Mouse (Mus musculus): ENCODE data around the gene Tmem204. TPM values are rescaled to one million over a fixed set of nuclear protein-coding genes. Genes with fewer than 3 reads are reported as not detected.

The Tmem204 gene
- polyA plus RNA-seq, 1 experiment from 2014 or later, result 10.8 TPM

DNA sequence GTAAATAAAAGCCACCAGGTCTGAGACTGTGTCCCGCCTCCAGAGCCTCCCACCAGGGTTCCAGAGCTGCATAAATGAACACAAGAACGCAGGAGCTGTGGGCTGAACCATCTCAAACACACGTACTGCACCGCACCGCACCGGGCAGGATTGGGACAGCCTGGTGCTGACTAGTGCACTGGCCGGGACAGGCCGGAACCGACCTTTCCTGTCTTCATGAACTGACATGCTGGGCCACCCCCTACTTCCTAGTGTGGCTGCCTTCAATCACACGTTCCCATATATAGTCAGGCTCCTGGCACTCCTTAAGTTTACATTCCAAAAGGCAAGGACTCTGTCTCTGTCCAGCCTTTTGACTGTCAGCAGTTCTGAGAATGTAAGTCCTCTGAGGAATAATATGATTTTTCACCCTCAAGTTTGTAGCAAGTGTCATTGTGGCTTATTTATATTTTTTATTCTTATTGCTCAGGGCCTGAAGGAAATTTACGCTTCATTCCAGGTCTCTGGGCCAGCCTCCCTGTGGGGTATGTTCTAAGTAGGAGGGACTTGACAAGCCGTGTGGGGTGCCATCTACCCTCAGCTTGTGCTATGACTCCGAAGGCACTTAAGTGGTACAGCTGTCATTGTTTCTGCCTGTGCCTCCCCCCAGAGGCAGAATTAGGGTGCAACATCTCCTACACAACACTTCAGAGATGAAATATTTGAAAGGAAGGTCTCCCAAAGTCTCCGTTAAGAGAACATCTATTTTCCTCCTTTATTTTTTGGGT, 1.1 kb downstream of the Tmem204 start:
- Histone ChIP-seq H3K27ac (peak overlapping the region; percentile 44; the same call in 1 of the 2 replicates), H3K36me3 (peaks cover 18% of the 10 kb centered on the region), H3K9ac (0 out of 2 replicates have a peak overlapping the region, but pooled peaks have one; percentile 35), H3K27me3 (no peaks in the 10 kb centered on the region), H3K4me3 (no peak overlapping the region), H3K9me3 (no peaks in the 10 kb centered on the region), H3K4me2 (no peak overlapping the region), H3K4me1 (replicated peaks) (peaks cover 19% of the 10 kb centered on the region)
- ATAC-seq (ENCODE audit: low FRiP score), result no peak
- 82% methylated on average over 14 of the region's 14 CpGs for WGBS

DNA sequence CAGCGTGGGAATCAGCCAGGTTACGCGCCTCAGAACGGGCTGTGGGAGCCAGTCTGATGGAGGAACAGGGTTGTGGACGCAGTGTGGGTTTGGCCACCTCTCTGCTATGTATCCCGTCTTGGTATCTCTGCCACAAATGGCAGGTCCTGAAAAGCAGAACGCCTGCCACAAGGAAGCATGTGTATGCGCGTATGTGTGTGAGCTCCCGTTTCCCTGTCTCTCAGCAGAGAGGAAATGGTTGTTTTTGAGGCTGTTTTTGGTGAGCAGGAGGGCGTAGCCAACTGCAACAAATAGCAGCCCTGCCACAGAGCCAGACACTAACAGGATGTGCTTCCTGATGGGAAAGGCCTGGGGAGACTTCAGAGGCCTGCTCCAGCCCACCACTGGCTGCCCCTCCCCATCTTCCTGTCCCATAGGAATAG, 2.4 kb downstream of the Tmem204 start:
- Histone ChIP-seq H3K4me3 (peak overlapping the region; percentile 24), H3K27me3 (no peaks in the 10 kb centered on the region), H3K9ac (peak overlapping the region; percentile 56), H3K36me3 (peaks cover 16% of the 10 kb centered on the region), H3K4me1 (replicated peaks) (peaks cover 25% of the 10 kb centered on the region), H3K27ac (peak overlapping the region; percentile 55), H3K9me3 (no peaks in the 10 kb centered on the region), H3K4me2 (0 out of 2 replicates have a peak overlapping the region, but pooled peaks have one; percentile 1)
- 82% methylated on average over 11 of the region's 11 CpGs for WGBS
- ATAC-seq (ENCODE audit: low FRiP score), result no peak

DNA sequence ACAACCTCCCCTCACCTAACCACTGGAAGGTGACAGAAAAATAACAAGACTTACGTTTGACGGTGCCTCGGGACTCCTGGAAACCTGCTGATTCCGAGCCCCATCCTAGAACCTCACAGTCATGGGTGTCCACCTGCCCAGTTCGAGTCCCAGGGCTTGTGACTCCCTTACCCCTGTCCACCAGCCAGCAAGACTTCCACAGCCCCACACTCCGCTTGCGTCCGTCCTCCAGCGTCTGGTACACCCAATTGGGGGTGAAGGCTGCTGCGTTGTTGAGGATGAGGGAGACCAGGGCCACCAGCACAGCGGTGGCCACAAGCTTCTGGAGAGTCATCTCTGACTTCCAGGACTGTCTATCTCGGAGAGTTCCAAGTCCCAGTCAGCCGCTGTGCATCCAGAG, 3.2 kb downstream of the Tmem204 start:
- Histone ChIP-seq H3K4me2 (0 out of 2 replicates have a peak overlapping the region, but pooled peaks have one; percentile 1), H3K9ac (peak overlapping the region; percentile 43; the same call in 1 of the 2 replicates)
- WGBS, result 87% methylated on average over 13 of the region's 13 CpGs

DNA sequence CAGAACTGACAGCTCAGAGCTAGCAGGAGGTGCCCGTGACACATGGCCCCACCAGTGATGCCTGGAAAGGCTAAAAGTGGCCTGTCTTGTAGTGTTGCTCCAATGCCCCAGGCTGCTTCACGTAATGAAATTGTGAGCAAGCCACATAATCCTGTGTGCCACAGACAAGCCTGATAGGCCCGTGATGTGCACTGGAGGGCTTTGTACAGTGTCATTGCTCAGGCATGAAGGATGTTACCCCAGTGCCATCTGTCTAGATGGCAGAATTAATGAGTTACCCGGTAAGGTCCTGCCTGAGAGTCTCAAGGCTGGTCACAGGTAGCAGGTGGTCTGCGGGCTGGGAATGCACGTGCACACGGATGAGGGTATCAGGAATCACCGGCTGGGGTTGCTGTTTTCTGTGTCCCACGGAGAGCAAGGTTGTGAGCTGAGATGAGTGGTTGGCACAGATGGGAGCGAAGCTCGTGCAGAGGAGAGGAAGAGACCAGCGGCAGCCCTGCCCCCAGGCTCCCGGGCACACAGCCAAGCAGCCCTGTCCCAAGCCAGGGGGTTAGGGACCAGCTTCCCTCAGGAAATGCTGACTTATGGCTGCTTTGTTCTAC, 5.5 kb downstream of the Tmem204 start:
- H3K27me3 ChIP-seq, result no peaks in the 10 kb centered on the region
- H3K4me2 ChIP-seq, result peak overlapping the region; percentile 25; the same call in 1 of the 2 replicates
- peak overlapping the region; percentile 7; the same call in 1 of the 2 replicates for H3K4me3 ChIP-seq

More for the DNA sequence above, 3.2 kb downstream of the Tmem204 start:
- no peak for ATAC-seq (ENCODE audit: low FRiP score)
- Histone ChIP-seq H3K36me3 (peaks cover 16% of the 10 kb centered on the region), H3K27me3 (no peaks in the 10 kb centered on the region), H3K9me3 (no peaks in the 10 kb centered on the region), H3K27ac (peak overlapping the region; percentile 55), H3K4me1 (replicated peaks) (peaks cover 25% of the 10 kb centered on the region), H3K4me3 (peak overlapping the region; percentile 24)

DNA sequence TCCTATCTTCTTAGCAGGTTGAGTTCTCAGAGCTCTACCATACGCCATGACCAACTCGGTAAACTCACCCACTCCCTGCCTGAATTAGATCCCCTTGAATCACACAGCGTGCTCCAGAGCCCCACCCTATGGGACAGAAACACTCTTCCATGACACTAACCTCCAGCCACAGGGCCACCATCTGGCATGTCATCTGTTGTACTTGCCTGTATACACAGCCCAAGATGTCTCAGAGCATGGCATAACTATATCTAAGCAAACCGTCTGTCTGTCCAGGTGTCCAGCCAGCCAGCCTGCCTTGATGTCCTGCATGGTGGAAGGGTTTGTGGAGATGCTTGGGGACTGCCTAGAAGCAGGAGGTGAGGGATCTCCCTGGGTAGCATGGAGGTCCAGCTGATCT, 6.5 kb downstream of the Tmem204 start:
- no peak overlapping the region for H3K4me2 ChIP-seq
- H3K9ac ChIP-seq, result no peak overlapping the region
- H3K9me3 ChIP-seq, result no peaks in the 10 kb centered on the region
- no peaks in the 10 kb centered on the region for H3K27me3 ChIP-seq
- peaks cover 18% of the 10 kb centered on the region for H3K36me3 ChIP-seq
- H3K4me1 ChIP-seq (replicated peaks), result peaks cover 25% of the 10 kb centered on the region
- no peak for ATAC-seq (ENCODE audit: low FRiP score)
- peak overlapping the region; percentile 71 for H3K27ac ChIP-seq
- WGBS, result 79% methylated on average over 4 of the region's 4 CpGs
- no peak overlapping the region for H3K4me3 ChIP-seq

More for the DNA sequence above, 5.5 kb downstream of the Tmem204 start:
- 60% methylated on average over 13 of the region's 13 CpGs for WGBS
- peak overlapping the region; percentile 71 for H3K27ac ChIP-seq
- peaks cover 25% of the 10 kb centered on the region for H3K4me1 ChIP-seq (replicated peaks)
- ATAC-seq (ENCODE audit: low FRiP score), result peak; percentile 75
- peak overlapping the region; percentile 46; the same call in 1 of the 2 replicates for H3K9ac ChIP-seq
- H3K36me3 ChIP-seq, result peaks cover 16% of the 10 kb centered on the region
- no peaks in the 10 kb centered on the region for H3K9me3 ChIP-seq

DNA sequence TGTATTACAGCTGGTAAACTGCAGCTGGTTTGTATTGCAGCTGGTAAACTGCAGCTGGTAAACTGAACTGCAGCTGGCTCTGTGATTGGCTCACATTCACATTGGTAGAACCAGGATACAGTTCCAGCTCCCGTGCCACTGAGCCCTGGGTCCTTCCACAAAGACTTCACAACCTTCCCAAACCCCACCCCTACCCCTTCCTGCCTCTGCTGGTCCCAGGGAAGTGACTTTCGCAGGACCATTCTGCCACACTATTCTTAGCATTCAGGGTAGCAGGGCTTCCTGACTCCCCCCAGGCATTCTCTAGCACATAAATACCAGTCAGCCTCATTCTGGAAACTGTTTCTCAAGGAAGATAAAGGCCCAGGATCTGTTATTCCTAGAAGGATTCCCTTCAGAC, 14.7 kb downstream of the Tmem204 start:
- H3K27ac ChIP-seq, result no peak overlapping the region
- 71% methylated on average over 2 of the region's 2 CpGs for WGBS
- H3K4me2 ChIP-seq, result no peak overlapping the region
- ATAC-seq (ENCODE audit: low FRiP score), result no peak
- H3K9ac ChIP-seq, result no peak overlapping the region
- H3K36me3 ChIP-seq, result peaks cover 33% of the 10 kb centered on the region
- no peaks in the 10 kb centered on the region for H3K9me3 ChIP-seq
- no peaks in the 10 kb centered on the region for H3K4me1 ChIP-seq (replicated peaks)
- H3K4me3 ChIP-seq, result no peak overlapping the region
- no peaks in the 10 kb centered on the region for H3K27me3 ChIP-seq

DNA sequence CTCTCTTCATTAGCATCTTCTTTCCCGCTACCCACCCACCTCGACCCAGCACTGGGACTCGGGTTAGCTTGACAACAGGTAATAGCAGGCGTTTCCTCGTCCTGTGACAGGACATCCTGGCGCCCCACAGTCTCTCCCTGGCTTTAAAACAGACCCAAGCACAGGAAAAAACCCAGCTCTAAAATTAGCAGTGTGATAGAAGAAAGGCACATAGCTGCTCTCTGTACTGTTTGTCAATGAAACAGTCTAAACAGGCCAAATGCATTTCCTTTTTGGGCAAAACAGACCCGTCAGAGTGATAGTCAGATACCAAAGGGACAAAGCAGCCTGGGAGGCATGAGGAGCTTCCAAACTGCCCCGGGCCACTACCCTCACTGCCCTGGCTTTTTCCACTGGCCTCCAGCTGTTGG, 15.9 kb downstream of the Tmem204 start:
- 0 out of 2 replicates have a peak, but pooled peaks cover 3% of the 10 kb centered on the region for H3K4me1 ChIP-seq (replicated peaks)
- no peak overlapping the region for H3K9ac ChIP-seq
- no peak overlapping the region for H3K4me2 ChIP-seq
- no peak overlapping the region for H3K4me3 ChIP-seq
- no peaks in the 10 kb centered on the region for H3K27me3 ChIP-seq
- no peak for ATAC-seq (ENCODE audit: low FRiP score)
- WGBS, result 82% methylated on average over 8 of the region's 8 CpGs
- 0 out of 2 replicates have a peak overlapping the region, but pooled peaks have one; percentile 58 for H3K27ac ChIP-seq
- H3K9me3 ChIP-seq, result no peaks in the 10 kb centered on the region
- peaks cover 33% of the 10 kb centered on the region for H3K36me3 ChIP-seq

DNA sequence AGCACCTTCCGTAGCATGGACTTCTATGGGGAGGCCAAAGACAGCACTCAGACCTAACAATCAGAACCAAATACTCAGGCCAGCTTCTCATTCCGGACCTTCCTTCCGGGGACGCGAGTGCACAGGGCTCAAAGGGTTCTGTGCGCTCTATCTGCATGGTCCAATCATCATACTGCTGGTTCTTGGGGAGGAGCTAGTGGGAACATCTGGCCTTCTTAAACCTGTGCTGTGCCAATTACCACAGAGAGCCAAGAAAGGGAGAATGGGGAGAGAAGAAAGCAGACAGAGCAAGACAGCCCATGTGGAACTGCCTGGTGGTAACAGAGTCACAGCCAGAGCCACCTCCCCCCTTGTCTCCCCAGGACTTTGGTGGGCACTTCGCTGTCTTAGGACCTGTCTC, 16.8 kb downstream of the Tmem204 start:
- no peak for ATAC-seq (ENCODE audit: low FRiP score)
- Histone ChIP-seq H3K27me3 (no peaks in the 10 kb centered on the region), H3K4me1 (replicated peaks) (0 out of 2 replicates have a peak, but pooled peaks cover 3% of the 10 kb centered on the region), H3K4me2 (no peak overlapping the region), H3K27ac (no peak overlapping the region), H3K9ac (no peak overlapping the region), H3K4me3 (no peak overlapping the region), H3K9me3 (no peaks in the 10 kb centered on the region), H3K36me3 (peaks cover 38% of the 10 kb centered on the region)
- 94% methylated on average over 7 of the region's 7 CpGs for WGBS

DNA sequence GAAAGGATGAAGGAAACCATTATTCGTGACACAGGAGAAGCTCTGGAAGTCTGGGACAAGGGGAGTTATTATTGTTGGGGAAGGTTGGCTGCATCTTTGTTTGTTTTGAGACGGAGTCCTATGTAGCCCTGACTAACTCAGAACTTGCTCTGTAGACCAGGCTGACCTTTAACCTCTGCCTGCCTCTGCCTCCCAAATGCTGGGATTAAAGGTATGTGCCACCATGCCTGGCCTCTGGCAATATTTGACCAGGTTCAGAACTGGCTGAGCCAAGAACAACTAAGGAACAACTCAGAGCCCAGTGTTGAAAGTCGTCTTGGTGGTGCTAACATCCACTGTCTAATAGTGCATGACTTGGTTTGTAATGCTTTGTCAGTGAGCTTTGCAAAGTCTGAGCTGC, 18.2 kb downstream of the Tmem204 start:
- H3K9ac ChIP-seq, result no peak overlapping the region
- no peak overlapping the region for H3K4me2 ChIP-seq
- no peak overlapping the region for H3K27ac ChIP-seq
- peaks cover 41% of the 10 kb centered on the region for H3K36me3 ChIP-seq
- ATAC-seq (ENCODE audit: low FRiP score), result no peak
- no peak overlapping the region for H3K4me3 ChIP-seq
- H3K9me3 ChIP-seq, result no peaks in the 10 kb centered on the region
- 93% methylated on average over 3 of the region's 3 CpGs for WGBS
- no peaks in the 10 kb centered on the region for H3K27me3 ChIP-seq
- 0 out of 2 replicates have a peak, but pooled peaks cover 3% of the 10 kb centered on the region for H3K4me1 ChIP-seq (replicated peaks)

DNA sequence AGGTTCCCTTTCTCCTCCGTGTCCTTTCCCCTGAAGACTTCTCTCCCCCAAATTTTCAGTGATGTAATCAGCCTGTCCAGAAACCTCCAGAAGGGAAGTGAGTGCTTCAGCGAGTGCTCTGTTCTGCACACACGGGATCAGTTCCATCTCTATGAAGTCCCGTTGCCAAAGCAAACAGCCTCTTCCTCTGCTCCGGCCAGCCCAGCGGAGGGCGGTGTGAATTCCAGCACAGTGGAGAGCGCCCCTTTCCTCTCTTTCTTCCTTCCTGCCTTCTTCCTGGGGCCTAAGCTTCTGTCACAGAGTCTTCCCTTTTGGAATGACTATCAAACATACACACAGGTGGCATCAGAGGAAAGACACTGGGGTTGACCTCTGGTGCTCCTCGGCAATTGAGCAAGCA, 19.0 kb downstream of the Tmem204 start:
- Histone ChIP-seq H3K4me3 (no peak overlapping the region), H3K4me2 (no peak overlapping the region), H3K27me3 (no peaks in the 10 kb centered on the region), H3K4me1 (replicated peaks) (0 out of 2 replicates have a peak, but pooled peaks cover 3% of the 10 kb centered on the region), H3K9ac (no peak overlapping the region), H3K9me3 (no peaks in the 10 kb centered on the region), H3K36me3 (peaks cover 44% of the 10 kb centered on the region), H3K27ac (peak overlapping the region; percentile 23; the same call in 1 of the 2 replicates)
- WGBS, result 79% methylated on average over 9 of the region's 9 CpGs
- ATAC-seq (ENCODE audit: low FRiP score), result no peak

DNA sequence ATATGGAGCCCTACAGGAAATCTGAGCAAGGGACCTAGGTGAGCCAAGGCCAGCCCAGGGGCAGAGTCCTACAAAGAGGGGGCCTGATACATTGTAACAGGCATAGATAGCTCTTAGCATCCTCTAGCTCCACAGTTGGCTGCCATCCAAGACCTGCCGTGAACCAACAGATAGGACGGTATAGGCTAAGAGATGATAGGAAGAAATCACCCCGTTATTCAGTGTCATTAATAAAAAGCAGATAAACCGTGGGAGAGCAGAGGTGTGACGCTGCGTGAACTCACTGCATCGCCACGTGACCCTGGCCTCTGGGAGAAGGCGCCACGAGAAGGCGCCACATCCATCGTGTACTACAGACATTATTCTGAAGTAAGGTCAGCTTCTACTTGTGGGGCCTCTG, 19.5 kb downstream of the Tmem204 start:
- no peak overlapping the region for H3K4me3 ChIP-seq
- WGBS, result 85% methylated on average over 12 of the region's 12 CpGs
- H3K9ac ChIP-seq, result no peak overlapping the region
- 0 out of 2 replicates have a peak, but pooled peaks cover 3% of the 10 kb centered on the region for H3K4me1 ChIP-seq (replicated peaks)
- peak overlapping the region; percentile 23; the same call in 1 of the 2 replicates for H3K27ac ChIP-seq
- H3K36me3 ChIP-seq, result peaks cover 46% of the 10 kb centered on the region
- no peak for ATAC-seq (ENCODE audit: low FRiP score)
- H3K9me3 ChIP-seq, result no peaks in the 10 kb centered on the region
- no peak overlapping the region for H3K4me2 ChIP-seq
- no peaks in the 10 kb centered on the region for H3K27me3 ChIP-seq

DNA sequence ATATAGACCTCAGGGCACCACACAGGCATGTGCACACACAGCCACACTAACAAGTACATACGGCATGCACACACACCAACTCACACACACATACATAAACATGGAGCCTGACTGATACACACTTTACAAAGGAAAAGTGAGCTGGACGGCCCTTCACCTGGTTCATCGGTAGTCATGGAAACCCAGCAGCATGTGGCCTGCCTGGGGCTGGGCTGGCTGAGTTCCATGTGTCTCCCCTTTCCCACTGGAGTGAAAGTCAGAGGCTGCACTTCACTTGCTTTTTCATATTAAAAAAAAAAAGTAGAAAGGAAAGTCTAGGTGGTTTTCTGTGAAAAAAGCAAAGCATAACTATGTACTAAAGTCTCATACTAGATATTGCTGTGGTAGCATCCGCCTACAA, 20.1 kb downstream of the Tmem204 start:
- Histone ChIP-seq H3K27ac (no peak overlapping the region), H3K4me1 (replicated peaks) (0 out of 2 replicates have a peak, but pooled peaks cover 3% of the 10 kb centered on the region), H3K9ac (no peak overlapping the region), H3K4me2 (no peak overlapping the region), H3K27me3 (no peaks in the 10 kb centered on the region), H3K9me3 (no peaks in the 10 kb centered on the region), H3K4me3 (no peak overlapping the region), H3K36me3 (peaks cover 46% of the 10 kb centered on the region)
- no peak for ATAC-seq (ENCODE audit: low FRiP score)
- WGBS, result 81% methylated on average over 4 of the region's 4 CpGs
